Mouse (Mus musculus) kidney, embryonic 14.5 days (tissue): ENCODE measurements around the gene 9030612E09Rik. TPM values are rescaled to one million over a fixed set of nuclear protein-coding genes. Genes with fewer than 3 reads are reported as not detected.
A peak's percentile ranks its signal among the peaks of the same experiment; 100 is the strongest.

Source experiments
- ATAC-seq: fragments of 200-750 bp; cut with Nextera tagmentation; 2 replicates; pipeline ENCODE4 v1.8.0; 2017; ENCODE audit warnings: moderate number of reproducible peaks, mild to moderate bottlenecking, moderate TSS enrichment, moderate library complexity; ENCODE audit not compliant: low FRiP score, low TSS enrichment
- H3K27ac ChIP-seq: fragments of 300-500 bp; sonication (generic); 2 replicates; pipeline ENCODE4 v1.5.1; 2014; ENCODE audit warnings: low read depth, mild to moderate bottlenecking, low read length, moderate library complexity, mixed read lengths
- H3K27me3 ChIP-seq: fragments of 300-500 bp; sonication (generic); 2 replicates; pipeline ENCODE4 v1.6.1; 2014; ENCODE audit warnings: mild to moderate bottlenecking, low read length; ENCODE audit not compliant: control insufficient read depth, insufficient read depth
- H3K36me3 ChIP-seq: fragments of 300-500 bp; sonication (generic); 2 replicates; pipeline ENCODE4 v1.6.1; 2014; ENCODE audit warnings: low read length, mixed read lengths; ENCODE audit not compliant: control insufficient read depth, insufficient read depth
- H3K4me1 ChIP-seq: fragments of 300-500 bp; sonication (generic); 2 replicates; pipeline ENCODE4 v1.6.1; 2014; ENCODE audit warnings: low read length, mixed read lengths; ENCODE audit not compliant: control insufficient read depth, insufficient read depth
- H3K4me2 ChIP-seq: fragments of 300-500 bp; sonication (generic); replicated peaks from 2 replicates; pipeline ENCODE4 v1.6.1; 2014; ENCODE audit warnings: low read depth, mild to moderate bottlenecking, low read length
- H3K4me3 ChIP-seq: fragments of 300-500 bp; sonication (generic); 2 replicates; pipeline ENCODE4 v1.5.1; 2014; ENCODE audit warnings: mild to moderate bottlenecking, low read length
- H3K9ac ChIP-seq: fragments of 300-500 bp; sonication (generic); 2 replicates; pipeline ENCODE4 v1.6.1; 2014; ENCODE audit warnings: low read depth, mild to moderate bottlenecking, low read length, moderate library complexity
- H3K9me3 ChIP-seq: fragments of 300-500 bp; sonication (generic); 2 replicates; pipeline ENCODE4 v1.6.1; 2016; ENCODE audit warnings: low read length; ENCODE audit not compliant: control insufficient read depth
- WGBS: fragments of 180-500 bp; shearing (Covaris S2); extraction: QIAGEN DNeasy Blood & Tissue Kit; methylation state at CpG from one replicate; pipeline ENCODE4 v1.1.7; 2014; 5-methylcytosine and 5-hydroxymethylcytosine counted together
- polyA plus RNA-seq: library from polyadenylated mRNA; unstranded; fragments of >200 nt; fragmentation: Nextera tagmentation; extraction: Ambion mirVana; gene quantifications from 2 replicates; pipeline ENCODE4 v1.2.1, GENCODE M21; 2014

Gene 9030612E09Rik
- polyA plus RNA-seq, 1 experiment from 2014 or later, result 1.6 TPM

DNA sequence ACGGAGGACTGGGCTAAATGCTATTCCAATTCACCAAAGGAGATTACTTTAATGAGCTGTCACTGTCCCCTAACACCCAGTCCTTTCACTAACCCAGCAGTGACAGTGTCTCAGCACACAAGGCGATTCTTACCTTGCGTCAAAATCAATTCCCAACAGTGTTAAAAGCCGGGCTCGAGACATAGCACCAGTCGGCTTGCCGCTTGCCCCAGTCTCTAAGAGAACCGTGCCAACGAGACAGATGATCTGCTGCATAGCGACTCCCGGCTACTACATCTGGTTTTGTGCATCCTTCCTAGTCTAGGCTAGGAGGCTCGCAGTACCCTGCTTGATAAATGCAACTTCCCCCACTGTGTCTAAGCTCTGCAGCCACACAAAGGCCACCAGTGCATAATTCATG is 12.2 kb upstream of the 9030612E09Rik start:
- 0 out of 2 replicates have a peak, but pooled peaks have one; percentile 49 for ATAC-seq
- WGBS, result 31% methylated on average over 12 of the region's 12 CpGs
- Histone ChIP-seq H3K4me3 (no peak overlapping the region), H3K4me1 (0 out of 2 replicates have a peak, but pooled peaks cover 6% of the 10 kb centered on the region), H3K27ac (no peak overlapping the region), H3K27me3 (no peaks in the 10 kb centered on the region), H3K36me3 (no peaks in the 10 kb centered on the region), H3K9me3 (0 out of 2 replicates have a peak, but pooled peaks cover 7% of the 10 kb centered on the region), H3K9ac (no peak overlapping the region), H3K4me2 (no peak overlapping the region)

DNA sequence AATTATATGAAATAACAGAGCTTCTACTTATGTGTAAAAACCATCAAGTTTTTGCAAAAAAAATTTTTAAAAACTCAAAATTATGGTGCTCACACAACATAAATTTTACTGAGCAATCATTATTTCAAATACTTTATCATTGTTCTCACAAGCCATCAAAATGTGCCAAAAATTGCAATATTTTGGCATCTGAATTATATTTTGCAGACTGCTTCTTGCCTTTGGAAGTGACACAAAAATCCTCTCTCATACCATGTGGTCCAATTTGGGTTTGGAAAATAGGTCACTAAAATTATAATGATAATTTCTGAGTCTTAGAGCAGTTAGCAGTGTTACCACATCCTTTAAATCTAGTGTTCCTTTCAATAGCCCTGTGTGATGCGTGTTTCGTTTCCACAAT is 10.1 kb upstream of the 9030612E09Rik start:
- H3K4me1 ChIP-seq, result 0 out of 2 replicates have a peak, but pooled peaks cover 6% of the 10 kb centered on the region
- no peaks in the 10 kb centered on the region for H3K36me3 ChIP-seq
- H3K4me3 ChIP-seq, result no peak overlapping the region
- no peak overlapping the region for H3K9ac ChIP-seq
- H3K27ac ChIP-seq, result no peak overlapping the region
- 0 out of 2 replicates have a peak, but pooled peaks cover 7% of the 10 kb centered on the region for H3K9me3 ChIP-seq
- H3K4me2 ChIP-seq, result no peak overlapping the region
- H3K27me3 ChIP-seq, result no peaks in the 10 kb centered on the region; the same call in 1 of the 2 replicates
- ATAC-seq, result no peak
- WGBS, result 92% methylated on average over 2 of the region's 2 CpGs

- WGBS, result 85% methylated on average over 1 of the region's 1 CpGs
Measured at GRCm38 (mm10) chr10:43166146-43166545, 8.4 kb upstream of the 9030612E09Rik start.

GRCm38 (mm10) chr10:43166817-43167216 is 7.7 kb upstream of the 9030612E09Rik start:
- no peak for ATAC-seq
- Histone ChIP-seq H3K27ac (no peak overlapping the region), H3K36me3 (no peaks in the 10 kb centered on the region), H3K9ac (no peak overlapping the region), H3K4me3 (no peak overlapping the region), H3K4me1 (peaks cover 11% of the 10 kb centered on the region; the same call in 1 of the 2 replicates), H3K4me2 (no peak overlapping the region), H3K9me3 (0 out of 2 replicates have a peak, but pooled peaks cover 7% of the 10 kb centered on the region), H3K27me3 (peaks cover 6% of the 10 kb centered on the region; the same call in 1 of the 2 replicates)
- 100% methylated on average over 3 of the region's 3 CpGs for WGBS

More at GRCm38 (mm10) chr10:43166146-43166545, 8.4 kb upstream of the 9030612E09Rik start:
- Histone ChIP-seq H3K4me3 (no peak overlapping the region), H3K36me3 (no peaks in the 10 kb centered on the region), H3K4me2 (no peak overlapping the region), H3K27ac (no peak overlapping the region), H3K9me3 (0 out of 2 replicates have a peak, but pooled peaks cover 7% of the 10 kb centered on the region), H3K27me3 (peaks cover 6% of the 10 kb centered on the region; the same call in 1 of the 2 replicates), H3K4me1 (peaks cover 11% of the 10 kb centered on the region; the same call in 1 of the 2 replicates), H3K9ac (no peak overlapping the region)
- no peak for ATAC-seq

- H3K27me3 ChIP-seq, result peaks cover 6% of the 10 kb centered on the region
- no peak overlapping the region for H3K27ac ChIP-seq
- 78% methylated on average over 7 of the region's 7 CpGs for WGBS
- H3K36me3 ChIP-seq, result no peaks in the 10 kb centered on the region
- H3K9me3 ChIP-seq, result 0 out of 2 replicates have a peak, but pooled peaks cover 2% of the 10 kb centered on the region
- no peak overlapping the region for H3K4me2 ChIP-seq
- H3K4me1 ChIP-seq, result peaks cover 14% of the 10 kb centered on the region
- no peak overlapping the region for H3K4me3 ChIP-seq
- no peak overlapping the region for H3K9ac ChIP-seq
- ATAC-seq, result no peak
Measured at GRCm38 (mm10) chr10:43168847-43169246, 5.7 kb upstream of the 9030612E09Rik start.

GRCm38 (mm10) chr10:43171106-43171505 is 3.4 kb upstream of the 9030612E09Rik start:
- Histone ChIP-seq H3K4me1 (peaks cover 14% of the 10 kb centered on the region), H3K9me3 (0 out of 2 replicates have a peak, but pooled peaks cover 2% of the 10 kb centered on the region), H3K27ac (peak overlapping the region; percentile 37; the same call in 1 of the 2 replicates), H3K36me3 (no peaks in the 10 kb centered on the region), H3K4me3 (peak overlapping the region; percentile 71; the same call in 1 of the 2 replicates), H3K4me2 (peak overlapping the region; percentile 94), H3K27me3 (peaks cover 19% of the 10 kb centered on the region), H3K9ac (no peak overlapping the region)
- WGBS, result 3% methylated on average over 8 of the region's 8 CpGs
- no peak for ATAC-seq

DNA sequence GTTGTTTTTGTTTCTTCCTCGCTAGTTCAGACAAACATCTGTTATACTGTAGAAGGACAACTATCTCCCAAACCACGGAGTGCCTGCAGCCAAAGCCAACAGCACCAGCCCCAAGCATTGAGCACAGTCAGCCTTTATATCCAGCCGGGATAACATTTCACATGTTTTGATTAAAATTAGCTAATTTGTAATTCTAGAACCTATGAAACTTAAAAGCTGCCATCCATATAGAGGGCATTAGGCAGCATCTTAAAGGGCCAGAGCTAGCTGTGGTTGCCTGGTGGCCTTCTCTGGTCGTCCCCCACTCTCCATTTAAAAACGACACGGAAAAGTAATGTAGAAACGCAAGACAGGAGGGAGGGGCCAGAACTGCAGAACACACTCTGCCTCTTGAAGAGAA is 2.4 kb upstream of the 9030612E09Rik start:
- no peak overlapping the region; the same call in 1 of the 2 replicates for H3K9ac ChIP-seq
- H3K36me3 ChIP-seq, result no peaks in the 10 kb centered on the region
- no peak for ATAC-seq
- no peaks in the 10 kb centered on the region for H3K9me3 ChIP-seq
- no peak overlapping the region for H3K27ac ChIP-seq
- H3K4me3 ChIP-seq, result peak overlapping the region; percentile 71
- peaks cover 20% of the 10 kb centered on the region for H3K27me3 ChIP-seq
- 3% methylated on average over 7 of the region's 7 CpGs for WGBS
- peaks cover 14% of the 10 kb centered on the region for H3K4me1 ChIP-seq
- peak overlapping the region; percentile 94 for H3K4me2 ChIP-seq

- no peak for ATAC-seq
- 2% methylated on average over 8 of the region's 8 CpGs for WGBS
- H3K9me3 ChIP-seq, result no peaks in the 10 kb centered on the region
- no peak overlapping the region; the same call in 1 of the 2 replicates for H3K27ac ChIP-seq
- peaks cover 14% of the 10 kb centered on the region for H3K4me1 ChIP-seq
- H3K27me3 ChIP-seq, result peaks cover 20% of the 10 kb centered on the region
- H3K4me3 ChIP-seq, result peak overlapping the region; percentile 71
- no peaks in the 10 kb centered on the region for H3K36me3 ChIP-seq
- peak overlapping the region; percentile 94 for H3K4me2 ChIP-seq
- peak overlapping the region; percentile 78; the same call in 1 of the 2 replicates for H3K9ac ChIP-seq
Measured at GRCm38 (mm10) chr10:43172554-43172953, 1.9 kb upstream of the 9030612E09Rik start.

- ATAC-seq, result peak; percentile 41; the same call in 1 of the 2 replicates
- Histone ChIP-seq H3K9ac (peak overlapping the region; percentile 78), H3K27me3 (peaks cover 20% of the 10 kb centered on the region), H3K9me3 (no peaks in the 10 kb centered on the region), H3K27ac (peak overlapping the region; percentile 30; the same call in 1 of the 2 replicates), H3K4me1 (peaks cover 14% of the 10 kb centered on the region), H3K4me3 (peak overlapping the region; percentile 71), H3K36me3 (no peaks in the 10 kb centered on the region), H3K4me2 (peak overlapping the region; percentile 94)
- WGBS, result under 1% methylated on average over 47 of the region's 53 CpGs
Measured at GRCm38 (mm10) chr10:43173141-43173827, 1.2 kb upstream of the 9030612E09Rik start.
